Mouse (Mus musculus) layer of hippocampus, postnatal 36 days (tissue): ENCODE measurements around the gene Bbs12. TPM values are rescaled to one million over a fixed set of nuclear protein-coding genes. Genes with fewer than 3 reads are reported as not detected.

Experiments used
- DNase-seq, 2 experiments: peaks; one replicate each; pipeline ENCODE4 v3.0.0; 2022
- total RNA-seq, 2 experiments: library from RNA; stranded (reverse); gene quantifications; 2 replicates each; pipeline ENCODE4 v1.2.3; 2021

The Bbs12 gene
- 1 to 10 TPM; 5.8 to 7.5 TPM for total RNA-seq

DNA sequence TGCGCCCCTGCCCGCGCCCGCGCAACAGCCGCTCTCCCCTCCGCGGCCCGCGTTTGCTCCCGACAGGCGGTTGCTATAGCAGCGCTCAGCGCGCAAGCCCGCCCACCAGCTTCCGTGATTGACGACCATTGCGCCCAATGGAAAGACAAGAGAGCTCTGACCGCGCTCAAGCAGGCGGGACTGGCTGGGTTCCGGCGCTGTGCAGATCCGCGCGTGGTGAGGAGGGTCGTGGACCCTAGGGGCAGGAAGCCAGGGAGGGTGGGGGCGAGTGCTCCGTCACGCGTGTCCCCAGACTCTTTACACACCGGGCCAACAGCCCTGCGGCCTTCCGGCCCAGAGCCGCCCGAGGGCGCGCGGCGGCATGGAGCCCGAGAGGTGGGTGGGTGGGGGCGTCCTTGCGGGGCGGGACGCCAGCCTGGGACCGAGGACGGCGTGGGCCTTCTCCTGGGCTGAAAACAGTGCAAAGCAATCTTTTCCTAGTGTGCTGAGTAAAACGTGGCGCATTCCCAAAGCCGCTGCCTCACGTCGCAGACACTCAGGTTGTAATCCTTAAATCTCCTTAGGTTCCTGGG is at the start of gene Bbs12, which contains the start of gene Cetn4:
Gene Bbs12, plus strand, starts transcription at position 185 of the 572 bp plus-strand sequence.
Gene Cetn4, minus strand, starts transcription at position 339 of the 572 bp plus-strand sequence.
- peak; percentile 97 to 98 for DNase-seq

DNA sequence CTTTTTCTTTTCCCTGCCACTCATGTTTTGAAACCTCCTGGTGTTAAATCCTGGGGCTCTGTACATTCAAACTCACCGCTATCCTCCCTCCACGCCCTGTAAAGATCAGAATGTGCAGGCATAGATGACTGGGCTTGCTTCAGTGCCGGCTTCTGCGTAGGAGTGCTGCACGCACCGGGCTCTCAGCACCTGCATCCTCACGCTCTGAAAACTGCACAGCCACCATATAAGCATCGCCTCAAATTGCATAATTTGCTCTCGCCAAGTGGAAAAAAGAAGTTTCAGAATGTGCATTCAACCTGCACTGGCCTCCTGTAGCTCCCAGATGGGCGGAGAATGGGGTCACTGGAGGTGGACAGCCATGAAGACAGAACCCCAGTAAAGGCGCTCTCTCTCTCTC is 44.0 kb upstream of the Bbs12 start:
- DNase-seq: no peak

DNA sequence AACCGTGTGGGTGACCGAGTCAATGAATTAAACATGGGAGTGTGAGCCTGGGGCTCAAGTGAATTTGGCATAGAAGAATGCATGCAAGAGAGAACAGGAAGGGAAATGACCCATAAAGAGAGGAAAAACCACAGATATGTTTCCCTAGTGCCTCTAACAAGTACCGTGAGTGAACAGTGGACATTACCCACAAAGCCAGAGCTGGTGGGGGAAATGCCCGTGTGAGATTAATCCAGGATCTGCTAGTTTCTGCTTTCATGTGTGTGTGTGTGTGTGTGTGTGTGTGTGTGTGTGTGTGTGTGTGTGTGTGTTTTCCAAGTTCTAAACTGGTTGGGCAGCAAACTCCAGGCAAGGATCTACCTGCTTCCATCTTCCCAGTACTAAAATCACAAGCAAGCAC is 42.4 kb upstream of the Bbs12 start:
- no peak for DNase-seq

DNA sequence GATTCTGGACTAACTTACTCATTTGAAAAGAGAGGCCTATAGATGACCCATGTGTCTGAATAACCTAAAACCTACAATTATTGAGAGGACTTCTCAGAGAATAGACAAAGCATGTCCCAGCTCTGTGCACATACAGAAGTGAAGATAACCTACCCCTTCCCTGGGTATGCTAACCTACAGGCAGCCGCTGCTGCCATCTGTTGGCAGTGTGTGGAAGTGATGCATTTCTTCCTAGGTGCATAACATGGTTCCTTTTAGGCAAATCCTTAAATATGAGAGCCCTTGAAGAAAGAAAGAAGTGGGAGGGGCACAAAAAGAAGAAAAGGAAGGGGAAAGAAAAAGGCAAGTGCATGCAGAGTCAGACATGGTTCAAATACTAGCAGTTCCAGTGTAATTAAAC is 41.1 kb upstream of the Bbs12 start:
- DNase-seq: peak; percentile 29 to 41

DNA sequence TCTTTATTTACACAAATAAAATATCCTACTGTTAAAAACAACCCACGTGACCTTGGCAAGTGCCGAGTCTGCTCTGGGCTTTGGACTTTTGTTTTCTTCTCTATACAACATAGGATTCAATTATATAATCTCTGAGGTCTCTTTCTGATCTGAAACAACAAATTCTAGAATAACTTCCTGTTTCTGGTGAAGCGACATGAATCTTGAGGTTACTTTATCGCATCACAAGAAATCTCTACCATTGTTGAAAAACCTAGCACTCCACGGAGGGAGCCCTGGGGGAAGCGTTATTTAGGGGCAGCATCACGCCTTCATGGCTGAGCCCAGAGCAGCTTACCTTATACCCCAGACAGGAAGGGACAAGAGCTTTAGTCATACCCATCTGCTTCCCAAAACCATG is 39.3 kb upstream of the Bbs12 start:
- no peak for DNase-seq

DNA sequence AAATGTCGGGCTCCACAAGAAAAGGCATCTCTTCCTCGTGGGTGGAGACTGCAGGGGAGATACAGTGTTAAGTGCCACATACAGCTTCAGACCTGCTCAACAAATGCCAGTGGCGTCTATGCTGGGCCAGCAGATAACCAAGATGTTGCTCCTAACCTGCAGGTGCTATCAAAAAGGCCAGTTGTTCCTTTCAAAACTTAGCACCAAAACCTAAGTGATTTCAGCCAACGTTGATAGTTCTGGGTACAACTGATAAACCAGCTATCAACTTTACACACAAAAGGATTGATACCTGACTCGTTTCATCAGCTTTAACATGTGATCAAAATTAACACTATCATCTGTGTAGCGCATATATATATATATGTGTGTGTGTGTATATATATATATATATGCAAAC is 37.7 kb upstream of the Bbs12 start:
- no peak for DNase-seq

DNA sequence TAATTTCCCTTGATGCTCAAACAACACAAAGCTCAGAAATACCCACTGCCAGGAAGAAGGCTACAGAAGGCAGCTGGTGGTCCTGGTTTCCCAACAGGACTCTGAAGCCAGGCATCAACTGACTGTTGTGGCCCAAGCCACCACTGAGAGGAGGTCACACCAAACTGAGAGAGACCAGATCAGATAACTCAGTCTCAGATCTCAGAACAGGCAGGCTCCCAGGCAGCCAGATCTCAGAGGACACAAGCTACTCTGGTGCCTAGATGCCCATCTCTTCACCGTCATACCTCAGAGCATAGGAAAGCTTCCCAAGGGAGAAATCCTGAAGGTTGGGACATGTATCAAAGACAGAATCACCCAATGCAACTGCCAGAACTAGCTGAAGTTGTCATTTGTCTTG is 32.1 kb upstream of the Bbs12 start:
- DNase-seq: no peak

DNA sequence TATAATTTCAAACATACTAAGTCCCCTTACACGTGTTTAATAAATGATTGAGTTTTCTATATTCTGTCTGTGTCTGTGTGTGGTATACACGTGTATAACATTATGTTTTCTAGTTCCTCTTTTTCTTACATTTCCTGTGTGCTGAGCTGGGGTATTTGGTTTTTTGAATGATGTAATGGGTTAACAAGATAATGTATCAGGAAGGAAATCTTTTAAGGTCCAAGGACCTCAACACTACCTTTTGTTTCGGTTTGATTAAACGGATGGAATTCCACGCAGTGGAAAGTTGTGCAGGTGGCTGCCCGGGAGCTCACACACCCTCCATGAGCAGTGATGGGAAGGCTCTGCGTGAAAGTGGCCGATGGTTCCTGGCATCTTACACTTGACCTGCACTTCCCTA is 31.5 kb upstream of the Bbs12 start:
- DNase-seq: no peak

DNA sequence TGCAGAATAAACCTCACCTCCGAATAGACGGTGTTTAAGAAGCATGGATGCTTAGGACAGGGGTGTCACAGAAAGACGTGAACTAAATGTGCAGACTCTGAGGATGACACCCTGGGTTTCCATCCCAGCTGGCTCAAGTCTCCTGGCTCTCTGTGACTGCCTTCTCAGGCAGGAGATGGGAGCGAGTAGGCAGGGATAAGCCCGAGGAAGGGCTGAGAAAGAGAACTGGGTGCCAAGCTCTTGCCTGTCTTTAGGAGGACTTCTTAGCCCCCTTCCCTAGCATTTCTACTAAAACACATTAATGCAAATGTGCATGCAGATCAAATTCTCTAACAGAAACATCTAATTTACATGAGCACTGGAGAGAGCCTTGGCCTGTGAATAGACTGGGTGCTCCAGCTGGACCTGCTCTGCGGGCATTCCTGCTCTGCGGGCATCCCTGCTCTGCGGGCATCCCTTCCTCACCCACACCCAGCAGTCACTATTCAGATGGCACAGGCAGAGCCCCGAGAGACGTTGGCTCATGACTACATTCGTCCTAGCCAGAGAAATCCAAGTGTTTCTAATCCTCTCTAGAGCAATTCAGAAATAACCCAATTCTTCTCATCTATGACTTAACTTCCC is 29.9 kb upstream of the Bbs12 start:
- no peak for DNase-seq

DNA sequence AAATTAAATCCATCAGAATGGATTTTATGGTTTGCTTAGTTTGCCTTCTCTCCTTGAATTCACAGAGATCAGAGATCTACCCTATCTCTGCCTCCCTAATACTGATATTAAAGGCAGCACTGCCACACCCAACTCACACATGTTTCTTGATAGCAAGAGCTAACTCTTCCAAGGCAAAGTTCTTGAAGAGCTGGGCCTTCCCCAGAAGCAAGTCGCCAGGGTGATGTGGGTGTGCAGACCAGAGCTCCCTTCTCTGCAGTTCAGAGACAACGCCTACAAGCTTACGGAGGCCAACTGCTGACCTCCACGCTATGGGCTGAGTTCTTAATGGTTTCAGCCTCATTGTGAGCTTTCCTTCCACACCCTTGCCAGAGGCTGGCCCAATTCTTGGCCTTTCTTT is 29.1 kb upstream of the Bbs12 start:
- no peak for DNase-seq

DNA sequence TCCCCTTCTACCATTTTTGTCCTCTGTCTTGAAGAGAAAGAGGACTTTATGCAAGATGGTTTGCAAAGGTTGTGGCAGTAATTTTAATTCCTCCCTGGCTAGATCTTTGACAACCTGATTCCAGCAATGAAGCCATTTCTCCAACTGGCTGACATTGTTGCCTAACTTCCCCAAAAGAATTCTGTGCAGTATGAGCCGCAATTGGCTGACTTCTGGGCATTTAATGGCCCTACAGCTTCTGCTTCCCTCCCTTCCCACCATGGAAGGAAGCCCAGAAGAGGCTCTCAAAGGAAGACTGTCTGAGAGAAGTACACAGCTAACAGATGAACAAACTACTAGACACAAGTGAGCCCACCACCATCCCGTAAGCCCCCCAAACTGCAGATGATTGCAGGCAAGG is 23.1 kb upstream of the Bbs12 start:
- DNase-seq: no peak

DNA sequence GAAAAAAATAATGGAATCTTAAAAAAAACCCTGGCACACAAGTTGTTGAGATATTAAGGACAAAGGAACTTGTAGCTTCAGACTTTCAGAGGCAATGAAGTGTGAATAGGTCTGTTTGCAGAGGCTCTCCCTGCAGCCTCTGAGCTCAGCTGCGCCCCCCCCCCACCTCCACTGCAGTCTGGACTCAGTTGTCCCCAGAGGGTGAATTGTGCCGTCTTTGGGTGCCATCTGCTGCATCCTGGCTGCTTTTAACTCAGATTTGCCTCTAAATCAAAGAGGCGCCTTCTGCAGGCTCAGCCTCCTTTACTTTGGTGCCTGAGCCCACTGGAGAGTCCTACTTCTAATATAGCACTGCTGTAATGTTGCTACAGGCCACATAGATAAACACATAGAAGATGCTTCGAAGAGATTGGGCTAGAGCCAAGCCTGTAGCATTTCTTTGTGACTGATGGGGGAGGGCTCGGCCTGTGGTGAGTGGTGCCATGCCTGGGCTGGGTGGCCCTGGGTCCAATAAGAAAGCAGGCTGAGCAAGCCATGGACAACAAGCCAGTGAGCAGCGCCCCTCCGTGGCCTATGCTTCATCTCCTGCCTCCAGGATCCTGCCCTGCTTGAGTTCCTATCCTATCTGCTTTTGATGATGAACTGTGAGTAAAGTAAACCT is 21.3 kb upstream of the Bbs12 start:
- DNase-seq: peak in 1 of 2 experiments; percentile 19

DNA sequence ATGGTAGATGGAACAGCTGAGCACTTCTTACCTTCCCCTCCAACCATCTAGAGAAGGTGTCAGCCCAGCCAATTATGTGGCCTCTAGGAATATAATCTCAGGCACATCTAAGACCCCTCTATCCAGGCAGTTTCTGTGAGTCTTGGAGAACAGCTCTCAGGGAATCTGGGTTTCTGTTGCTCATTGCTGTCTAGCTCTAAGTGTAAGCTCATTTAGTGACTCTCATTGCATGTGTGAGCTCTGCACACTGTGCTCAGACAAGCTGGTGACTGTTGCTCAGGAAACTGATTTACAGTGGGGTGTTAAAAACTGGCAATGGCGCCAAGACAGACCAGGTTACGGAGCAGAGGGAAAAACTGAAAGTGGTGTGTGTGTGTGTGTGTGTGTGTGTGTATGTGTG is 20.4 kb upstream of the Bbs12 start:
- DNase-seq: no peak

DNA sequence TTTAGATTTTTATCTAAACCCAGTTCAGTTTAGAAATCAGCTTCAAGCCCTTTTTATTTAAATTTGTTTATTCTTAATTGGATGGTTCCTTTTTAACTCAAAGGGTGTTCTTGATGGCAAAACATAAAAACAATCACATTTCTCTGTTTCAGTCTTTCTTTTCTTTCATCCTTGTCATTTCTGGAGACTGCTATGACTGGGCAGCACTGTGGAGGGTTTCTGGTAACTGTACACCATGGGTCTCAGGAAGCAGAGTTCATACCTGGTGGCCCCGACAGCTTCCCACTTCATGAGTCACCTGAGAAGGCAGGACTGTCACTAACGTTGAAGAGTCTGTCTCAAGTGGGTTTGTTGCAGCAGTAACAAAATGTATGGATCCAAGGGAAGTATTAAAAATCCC is 19.7 kb upstream of the Bbs12 start:
- DNase-seq: no peak

DNA sequence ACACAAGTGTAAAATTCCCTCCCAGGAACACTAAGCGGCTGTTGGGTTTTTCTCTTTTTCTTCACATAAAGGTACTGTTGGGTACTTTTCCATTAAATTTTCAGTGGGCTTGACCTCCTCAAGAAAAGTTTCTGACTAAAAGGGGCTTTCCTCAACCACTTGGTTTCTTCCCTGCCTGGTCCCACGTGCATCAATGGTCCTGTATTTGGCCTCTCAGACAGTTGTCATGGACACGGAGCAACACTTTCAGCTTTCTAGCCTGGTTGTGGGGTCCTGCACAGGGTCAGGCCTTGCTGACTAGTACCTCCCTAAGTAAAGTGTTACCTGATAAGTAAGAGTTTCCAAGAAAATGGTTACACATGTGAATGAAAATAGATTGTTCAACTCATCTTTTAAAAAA is 12.9 kb upstream of the Bbs12 start:
- DNase-seq: no peak

DNA sequence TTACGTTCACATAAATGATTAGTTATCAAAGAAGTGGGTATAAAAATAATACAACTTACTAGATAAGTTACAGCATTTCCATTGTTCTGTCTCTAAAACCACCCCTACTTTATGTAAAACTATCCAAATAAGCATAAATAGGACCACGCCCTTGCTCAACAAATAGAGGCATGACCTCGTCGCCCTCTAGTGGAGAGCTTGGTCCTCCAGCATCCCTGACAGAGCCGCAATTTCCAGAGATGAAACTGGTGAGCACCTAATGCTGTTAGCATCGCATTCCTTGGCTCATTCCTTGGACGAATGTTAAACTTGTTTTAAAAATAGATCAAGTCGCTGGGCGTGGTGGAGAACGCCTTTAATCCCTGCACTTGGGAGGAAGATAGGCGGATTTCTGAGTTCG is 9.7 kb upstream of the Bbs12 start:
- DNase-seq: no peak

DNA sequence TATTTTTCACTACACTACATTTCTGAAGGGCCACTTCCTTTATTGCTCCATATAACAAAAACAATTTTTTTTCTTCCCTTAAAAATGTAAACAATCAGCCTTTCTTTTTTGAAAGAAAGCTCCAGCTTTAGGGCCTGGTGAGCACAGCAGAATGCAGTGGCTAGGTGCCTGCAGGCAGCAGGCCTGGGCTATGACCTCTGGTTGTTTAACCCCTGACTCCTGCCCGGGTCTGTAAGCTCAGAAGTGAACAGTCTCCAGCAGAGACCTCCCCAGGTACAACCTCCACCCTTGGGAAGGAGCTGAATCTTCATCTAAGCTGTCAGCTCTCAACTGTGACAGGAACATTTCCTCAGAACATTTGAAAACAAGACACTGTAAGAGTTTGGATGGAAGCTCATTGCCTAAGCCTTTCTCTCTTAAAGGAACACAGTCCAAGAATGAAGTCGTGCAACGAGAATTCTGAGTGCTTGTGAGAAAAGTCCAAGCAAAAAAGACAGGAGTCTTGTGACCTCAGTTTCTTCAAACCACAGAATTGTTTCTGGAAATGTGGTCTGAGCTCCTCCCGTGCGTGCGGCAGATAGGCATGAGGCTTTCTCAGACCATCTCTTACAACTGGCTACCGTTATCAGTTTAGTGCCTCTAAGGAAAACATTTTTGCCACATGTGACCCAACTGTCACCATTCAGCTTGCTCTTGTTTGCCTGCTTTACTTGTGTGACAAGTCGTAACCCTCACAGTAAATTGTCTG is 8.8 kb upstream of the Bbs12 start:
- DNase-seq: no peak

DNA sequence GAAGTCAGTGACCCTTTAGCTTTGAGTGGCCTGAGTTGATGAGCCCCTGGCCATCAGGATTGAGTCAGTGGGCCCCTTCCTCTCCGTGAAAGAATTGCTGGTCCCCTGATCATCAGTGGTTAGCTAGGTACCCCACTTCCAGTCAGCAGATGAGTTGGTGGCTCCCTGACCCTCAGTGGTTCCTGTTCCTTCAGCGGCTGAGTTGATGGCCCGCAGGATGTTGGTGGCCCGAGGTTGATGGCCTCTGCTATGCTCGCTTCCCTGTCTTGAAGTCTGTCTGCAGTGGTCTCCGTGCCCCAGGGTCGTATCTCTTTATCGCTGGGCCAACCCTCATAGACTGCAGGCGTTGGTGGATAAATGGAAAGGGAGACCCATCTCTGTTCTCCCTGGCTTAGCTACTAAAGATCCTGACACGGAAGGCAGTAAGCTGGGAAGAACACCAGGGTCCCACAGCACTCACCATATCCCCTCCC is 421 bp upstream of the Bbs12 start:
- DNase-seq: no peak

DNA sequence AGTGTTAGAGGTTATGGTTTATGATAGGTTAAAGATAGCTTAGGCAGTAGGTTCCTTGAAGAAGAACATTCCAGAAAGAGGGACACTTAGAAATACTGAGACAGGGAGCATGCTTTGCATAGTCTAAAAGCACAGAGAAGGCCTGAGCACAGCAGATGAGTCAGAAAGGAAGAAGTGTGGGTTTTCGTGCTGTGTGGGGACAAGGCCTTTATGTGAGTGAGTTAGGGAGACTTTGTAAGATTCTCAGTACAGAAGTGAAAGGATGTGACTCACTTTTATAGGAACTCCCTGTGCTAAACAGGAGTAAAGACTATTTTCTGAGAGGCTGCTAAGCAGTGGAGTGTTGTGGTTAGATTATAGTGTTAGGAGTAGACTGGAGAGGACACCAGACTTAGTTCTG is 1.0 kb downstream of the Bbs12 start:
- no peak for DNase-seq

DNA sequence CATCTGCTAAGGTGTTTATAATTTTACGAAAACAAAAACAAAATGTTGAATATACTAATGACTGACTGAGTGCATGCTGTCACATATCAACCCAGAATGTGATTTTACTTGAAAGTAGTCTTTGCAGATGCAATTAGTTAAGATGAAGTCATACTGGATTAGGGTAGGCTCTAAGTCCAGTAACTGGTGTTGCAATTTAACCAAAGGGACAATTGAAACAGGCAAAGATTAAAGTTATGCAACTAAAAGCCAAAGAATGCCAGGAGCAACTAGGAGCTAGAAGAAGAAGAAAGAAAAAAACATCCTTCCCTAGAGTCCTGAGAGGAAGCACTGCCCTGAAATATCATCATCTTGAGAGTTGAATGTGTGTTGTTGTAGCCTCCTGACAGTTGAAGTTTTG is 3.9 kb downstream of the Bbs12 start:
- DNase-seq: no peak

DNA sequence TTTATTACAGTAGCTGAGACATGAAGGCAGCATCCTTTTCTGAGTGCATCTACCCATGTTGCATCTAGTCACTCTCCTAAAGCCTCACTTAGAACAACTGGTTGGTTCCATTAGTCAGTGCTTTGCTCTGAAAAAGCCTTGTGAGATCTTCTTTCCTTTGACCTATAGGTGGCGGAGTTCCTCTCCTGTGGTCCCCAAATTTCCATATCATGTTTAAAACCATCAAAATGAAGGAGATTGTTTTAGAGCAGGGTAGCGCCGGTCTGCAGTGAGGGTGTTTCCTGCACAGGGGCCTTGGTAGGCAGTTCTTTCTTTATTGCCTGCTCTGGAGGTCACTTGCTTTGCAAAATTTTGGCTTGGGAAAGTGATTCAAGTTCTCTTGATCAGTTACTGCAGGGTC is 12.0 kb downstream of the Bbs12 start:
- no peak for DNase-seq

DNA sequence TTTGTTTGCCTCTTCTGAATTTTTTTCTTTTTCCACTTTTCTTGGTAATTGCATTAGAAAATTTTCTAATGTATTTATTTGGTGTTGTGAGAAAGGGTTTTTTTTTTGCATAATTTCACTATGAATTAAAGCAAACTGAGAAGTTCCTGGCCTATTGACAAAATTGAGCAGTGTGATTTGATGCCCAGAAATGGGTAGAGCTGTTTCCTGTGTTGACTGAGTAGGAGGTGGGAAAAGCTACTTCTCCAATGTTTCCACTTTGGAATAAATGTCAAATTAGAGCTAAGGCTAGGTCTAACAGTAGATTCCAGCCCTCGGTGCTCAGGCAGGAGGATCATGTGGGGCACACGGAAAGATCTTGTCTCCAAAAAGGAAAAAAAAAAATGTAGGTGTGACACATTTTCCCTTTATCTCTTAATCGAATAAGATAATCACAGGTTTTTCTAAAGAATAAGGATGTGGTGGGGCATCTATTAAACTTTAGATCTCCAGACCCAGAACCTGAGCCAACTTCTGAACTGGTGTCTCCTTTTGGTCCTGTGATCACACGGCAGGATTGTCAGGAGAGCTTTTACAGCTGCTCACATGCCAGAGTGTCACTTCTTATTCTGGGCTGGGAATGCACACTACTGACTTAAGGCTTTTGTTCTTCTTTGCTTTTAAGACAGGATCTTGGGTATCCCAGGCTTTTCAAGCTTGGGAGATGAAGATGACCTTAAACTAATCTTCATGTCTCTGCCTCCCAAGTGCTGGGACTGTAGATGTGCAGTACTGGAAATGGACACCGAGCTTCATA is 13.2 kb downstream of the Bbs12 start:
- no peak for DNase-seq

DNA sequence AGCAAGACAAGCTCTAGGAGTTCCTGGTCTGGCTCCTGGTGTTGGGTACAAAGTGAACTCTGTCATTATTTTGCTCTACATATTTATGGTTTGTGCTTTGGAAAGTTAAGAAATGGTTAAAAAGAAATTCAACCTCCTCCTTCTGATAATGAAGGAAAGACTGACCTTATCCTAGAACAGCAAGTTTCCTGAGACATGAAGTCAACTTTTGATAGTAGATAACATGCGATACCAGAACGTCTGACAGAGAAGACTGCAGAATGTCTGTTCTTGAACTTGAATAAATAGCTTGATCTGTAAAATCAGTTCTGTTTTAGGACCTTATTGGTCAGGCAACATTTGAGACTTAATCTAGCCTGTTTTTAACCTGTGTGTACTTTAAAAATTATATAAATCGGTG is 14.3 kb downstream of the Bbs12 start:
- no peak for DNase-seq
